Mouse (Mus musculus) liver, embryonic 14 days (tissue): ENCODE data around the gene Gm15080. TPM values are rescaled to one million over a fixed set of nuclear protein-coding genes. Genes with fewer than 3 reads are reported as not detected.

Experiments
- polyA plus RNA-seq: library from polyadenylated mRNA; depleted of rRNA; stranded (reverse); fragments of >200 nt; gene quantifications from 2 replicates; pipeline ENCODE4 v1.2.3, GENCODE M21; 2012; rRNA removed

Gene Gm15080
- not detected in 2 replicates for polyA plus RNA-seq

DNA sequence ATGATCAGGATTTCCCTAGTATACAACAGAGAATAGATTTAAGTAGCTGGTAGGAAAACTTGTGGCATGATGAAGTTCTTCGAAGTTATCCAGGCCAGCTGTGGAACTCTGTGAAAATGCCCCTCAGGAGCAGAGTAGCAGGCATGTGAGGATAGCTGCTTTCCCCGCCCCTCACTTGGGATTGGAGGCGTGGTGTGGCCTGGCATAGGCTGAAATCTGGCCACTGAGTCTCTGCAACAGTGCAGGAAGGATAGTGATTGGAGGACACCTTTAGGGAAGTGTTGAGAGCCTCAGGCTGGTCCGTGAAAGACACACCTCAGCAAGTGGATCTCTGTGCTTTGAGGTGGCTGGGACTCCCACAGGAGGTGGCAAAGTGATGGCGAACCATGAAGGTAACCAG is at the start of gene Gm15080:
TSS of gene Gm15080 (plus strand) at position 301 of the 400 bp plus-strand sequence.

Other genes starting within 250 kb of the Gm15080 start
- gene Gm15128, start 227.0 kb upstream of the Gm15080 start, polyA plus RNA-seq = not detected in 2 replicates
- gene Gm15107, start 187.7 kb downstream of the Gm15080 start, polyA plus RNA-seq = not detected in 2 replicates